Mouse (Mus musculus) urinary bladder, postnatal 36 days (tissue): ENCODE results near the gene 1700061G19Rik.
A peak's percentile ranks its signal among the peaks of the same experiment; 100 is the strongest.
"Not testable (repeated sequence)": the region's sequence is repeated elsewhere in the genome, so short reads cannot be mapped to it uniquely, and the experiment has no call there.

Experiments
- DNase-seq, 2 experiments: peaks; one replicate each; pipeline ENCODE4 v3.0.0; 2022; ENCODE audit warnings: low spot score in 2 of 2, mixed read lengths in 1 of 2

Gene 1700061G19Rik

DNA sequence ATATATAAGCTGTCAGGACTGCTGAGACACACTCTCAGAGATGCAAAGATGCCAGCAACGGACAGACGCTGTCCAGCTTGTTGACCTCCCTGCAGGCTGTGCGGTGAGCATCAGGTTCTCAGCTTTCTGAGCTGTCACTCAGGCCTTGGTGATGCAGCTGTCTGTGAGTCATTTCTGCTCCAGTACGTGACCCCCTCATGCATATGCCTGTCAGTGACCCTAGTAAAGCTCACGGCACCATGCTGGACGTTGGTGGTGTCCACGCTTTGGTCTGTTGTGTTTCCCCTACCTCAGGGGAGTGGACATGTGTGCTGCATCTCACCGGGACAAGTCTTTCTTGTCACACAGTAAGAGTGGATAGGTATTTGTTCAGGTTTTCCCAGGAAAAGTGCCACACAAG, 3.5 kb upstream of the 1700061G19Rik start:
- no peak for DNase-seq

DNA sequence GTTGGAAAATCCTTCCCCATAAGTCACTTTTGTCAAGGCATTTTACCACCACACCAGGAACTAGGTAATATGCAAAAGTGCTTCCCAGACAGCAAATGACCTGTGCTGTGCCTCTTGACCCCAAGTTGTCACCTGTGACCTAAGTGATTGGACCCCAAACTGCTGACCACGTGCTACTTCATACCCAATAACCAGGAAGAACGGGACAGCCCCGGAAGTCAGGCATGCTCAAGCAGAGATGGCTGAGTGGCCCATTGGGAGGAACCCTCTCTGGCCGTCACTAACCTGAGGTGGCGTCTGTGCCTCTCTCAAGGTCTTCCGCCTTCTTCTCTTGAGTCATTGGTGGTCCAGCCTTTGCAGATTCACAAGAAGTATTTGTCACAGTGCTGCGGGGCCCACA, 2.8 kb upstream of the 1700061G19Rik start:
- no peak for DNase-seq

DNA sequence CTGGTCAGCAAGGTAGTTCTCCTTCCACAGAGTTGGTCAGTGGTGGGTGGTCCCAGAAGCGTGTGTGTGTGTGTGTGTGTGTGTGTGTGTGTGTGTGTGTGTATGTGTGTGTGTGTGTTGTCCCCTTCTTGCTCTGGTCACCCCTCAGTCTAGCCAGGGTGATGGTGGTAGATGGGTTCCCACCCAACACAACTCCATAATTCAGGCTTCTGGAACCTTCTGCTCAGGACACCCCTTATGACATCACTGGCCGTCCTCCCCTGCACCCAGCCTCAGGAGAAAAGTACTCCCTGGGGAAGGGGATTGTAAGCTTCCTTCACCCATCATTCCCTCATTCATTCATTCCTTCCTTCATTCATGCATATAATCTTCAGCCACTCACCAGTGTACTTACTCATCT, 1.0 kb upstream of the 1700061G19Rik start, which contains the start of gene Acsbg2:
TSS of gene Acsbg2 (minus strand) at position 211 of the 400 bp plus-strand sequence.
- no peak for DNase-seq

DNA sequence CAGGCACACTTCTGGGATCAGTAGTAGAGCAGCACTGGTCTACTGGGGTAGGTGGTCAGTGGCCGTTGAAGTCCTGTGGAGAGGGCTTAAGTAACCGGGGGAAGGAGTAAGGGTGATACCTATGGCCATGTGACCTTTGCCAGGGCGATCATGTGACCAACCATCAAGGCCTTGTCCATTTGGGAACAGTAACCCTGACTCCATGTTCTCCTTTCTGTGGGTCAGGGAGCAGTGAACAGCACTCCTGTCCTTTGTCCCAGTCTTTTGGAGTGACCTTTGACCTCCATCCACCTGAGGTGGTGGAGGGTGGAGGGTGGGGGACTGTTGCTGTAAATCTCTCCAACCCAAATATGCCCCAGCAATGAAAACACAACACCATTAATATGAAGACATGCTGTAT, 1.2 kb downstream of the 1700061G19Rik start:
- DNase-seq, result no peak

DNA sequence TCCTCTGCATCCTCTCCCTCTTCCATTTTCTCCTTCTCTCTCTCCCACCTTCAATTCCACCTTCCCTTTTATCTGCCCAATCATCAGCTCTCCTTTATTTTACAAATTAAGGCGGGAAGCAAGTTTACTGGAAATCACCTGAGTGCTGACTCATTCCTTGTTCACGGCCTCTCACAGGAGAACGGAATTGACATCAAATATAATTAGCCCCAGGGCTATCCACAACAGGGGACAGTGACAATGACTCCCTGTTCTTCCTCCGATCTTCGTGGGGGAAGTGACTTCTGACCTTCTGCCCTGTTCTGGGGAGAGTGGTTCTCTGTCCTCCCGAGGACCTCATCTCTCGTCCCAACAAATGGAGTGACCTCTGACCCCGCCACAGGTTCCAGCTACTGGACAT, 1.7 kb downstream of the 1700061G19Rik start:
- DNase-seq, result no peak

DNA sequence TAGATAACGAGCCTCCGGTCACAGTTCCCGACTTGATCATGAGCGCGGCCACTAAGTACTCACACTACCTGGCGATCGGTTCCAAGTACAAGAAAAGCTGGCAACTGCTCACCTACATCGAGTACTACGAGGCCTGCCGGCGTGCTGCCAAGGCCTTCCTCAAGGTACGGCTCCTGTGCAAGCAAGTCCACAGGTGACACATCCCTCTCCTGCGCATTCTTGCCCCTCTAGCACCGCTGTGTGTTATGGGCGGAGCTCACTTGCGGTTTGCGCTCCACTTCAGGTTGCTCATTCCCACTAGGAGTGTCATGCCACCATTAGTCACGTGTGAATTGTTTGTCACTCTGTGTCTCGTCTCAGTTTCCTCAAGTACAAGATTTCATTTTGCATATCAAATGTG, 2.1 kb downstream of the 1700061G19Rik start:
- no peak for DNase-seq

DNA sequence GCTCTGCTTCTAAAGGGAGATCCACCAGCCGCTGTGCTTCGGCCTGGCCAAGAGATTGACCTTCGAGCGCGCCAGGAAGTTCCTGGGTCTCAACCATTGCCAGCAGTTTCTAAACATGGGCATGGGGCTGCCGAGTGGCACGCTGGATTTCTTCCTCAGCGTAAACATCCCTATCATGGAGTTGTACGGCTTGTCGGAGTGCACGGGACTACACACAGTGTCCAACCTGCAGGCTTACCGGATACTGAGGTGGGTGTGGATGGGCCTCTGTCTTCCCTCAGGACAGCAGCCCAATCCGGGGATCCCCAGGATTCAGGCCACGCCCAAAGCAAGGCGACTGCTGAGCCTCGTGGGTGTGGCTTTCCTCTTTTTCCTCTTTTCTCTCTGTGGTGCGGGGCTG, 8.3 kb downstream of the 1700061G19Rik start:
- DNase-seq, result peak in 1 of 2 experiments; percentile 17

DNA sequence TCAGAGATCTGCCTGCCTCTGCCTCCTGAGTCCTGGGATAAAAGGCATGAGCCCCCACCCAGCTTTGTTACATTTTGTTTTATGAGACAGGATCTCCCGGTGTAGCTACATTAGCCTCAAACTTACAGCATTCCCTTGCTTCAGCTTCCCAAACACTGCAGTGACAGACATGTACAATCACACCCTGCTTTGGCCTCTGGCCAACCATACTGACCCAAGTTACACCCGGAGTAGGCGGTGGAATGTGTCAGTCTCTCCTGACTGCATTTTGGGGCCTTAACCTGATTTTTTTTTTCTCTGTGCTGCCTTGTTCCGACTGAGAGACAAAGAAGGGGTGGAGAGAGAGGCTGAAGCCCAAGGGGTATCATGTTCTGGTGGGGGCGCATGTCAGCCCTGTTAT, 9.1 kb downstream of the 1700061G19Rik start:
- no peak for DNase-seq

DNA sequence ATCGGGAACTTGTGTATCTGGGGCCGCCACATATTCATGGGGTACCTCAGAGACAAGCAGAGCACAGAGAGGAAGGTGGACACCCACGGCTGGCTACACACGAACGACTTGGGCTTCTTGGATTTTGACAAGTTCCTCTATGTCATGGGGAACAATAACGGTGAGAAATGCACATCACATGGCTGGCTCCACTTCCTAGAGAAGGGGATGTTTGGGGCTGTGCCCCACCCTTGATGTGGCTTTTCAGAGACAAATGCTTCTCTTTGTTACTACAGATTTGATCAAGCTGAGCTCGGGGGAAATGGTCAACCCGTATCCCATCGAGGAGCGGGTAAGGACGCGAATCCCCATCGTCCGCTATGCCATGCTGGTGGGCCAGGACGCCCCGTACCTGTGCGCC, 9.5 kb downstream of the 1700061G19Rik start:
- DNase-seq, result no peak

DNA sequence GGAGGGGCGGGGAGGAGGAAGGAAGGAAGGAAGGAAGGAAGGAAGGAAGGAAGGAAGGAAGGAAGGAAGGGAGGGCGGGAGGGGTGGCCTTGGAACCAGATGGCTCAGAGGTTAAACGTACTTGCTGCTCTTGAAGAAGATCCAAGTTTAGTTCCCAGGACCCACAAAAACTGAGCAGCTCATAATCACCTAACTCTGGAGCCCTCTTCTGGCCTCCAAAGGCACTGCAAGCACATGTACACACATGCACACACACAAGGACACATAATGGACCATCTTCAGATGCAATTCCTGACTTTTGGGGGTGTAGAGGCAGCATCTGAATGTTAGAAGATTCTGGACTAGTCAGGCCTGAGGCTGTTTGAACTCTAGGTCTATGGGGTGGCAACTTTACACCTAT, 12.8 kb downstream of the 1700061G19Rik start:
- no peak for DNase-seq

DNA sequence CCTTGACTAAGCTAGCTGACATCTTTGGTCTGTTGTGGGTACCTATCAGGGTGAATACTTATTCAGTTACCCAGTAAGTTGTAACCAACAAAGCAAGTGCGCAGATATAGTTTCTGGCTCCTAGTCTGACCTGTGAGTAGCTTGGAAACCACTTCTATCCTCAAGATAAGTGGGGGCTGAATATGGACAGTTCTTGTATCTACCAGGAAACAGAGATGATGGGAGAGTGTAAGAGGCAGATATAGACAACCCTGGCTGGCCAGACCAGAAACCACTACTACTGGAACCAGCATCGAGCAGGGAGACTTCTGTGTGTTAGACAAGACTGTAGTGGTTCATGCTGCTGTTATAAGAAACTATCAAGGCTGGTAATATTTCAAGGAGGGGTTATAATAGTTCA, 14.7 kb downstream of the 1700061G19Rik start:
- DNase-seq, result no peak

DNA sequence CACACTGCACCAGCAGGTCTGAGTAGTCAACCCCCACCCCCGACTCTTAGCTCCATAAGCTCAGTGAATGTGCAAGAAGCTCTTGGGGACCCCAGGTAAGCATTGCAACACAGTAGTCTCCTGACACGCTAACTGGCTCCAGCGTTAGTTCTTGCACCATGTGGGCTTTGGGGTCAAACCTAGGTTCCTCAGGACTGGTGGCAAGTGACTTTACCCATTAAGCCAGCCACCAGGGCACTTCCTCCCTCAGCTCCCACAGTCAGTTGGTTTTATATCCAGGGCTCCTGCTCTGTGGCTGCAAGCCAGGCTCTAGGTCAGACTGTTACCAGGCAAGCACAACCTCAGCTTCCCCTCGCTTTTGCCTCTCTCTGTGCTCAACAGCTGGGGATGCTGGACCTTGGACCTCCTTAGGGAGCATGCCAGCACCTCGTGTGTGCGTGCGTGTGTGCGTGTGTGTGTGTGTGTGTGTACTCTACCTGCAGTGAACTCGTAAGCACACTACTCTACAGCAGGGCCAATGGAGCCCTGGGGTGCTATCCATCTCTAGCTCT, 20.2 kb downstream of the 1700061G19Rik start:
- no peak for DNase-seq

DNA sequence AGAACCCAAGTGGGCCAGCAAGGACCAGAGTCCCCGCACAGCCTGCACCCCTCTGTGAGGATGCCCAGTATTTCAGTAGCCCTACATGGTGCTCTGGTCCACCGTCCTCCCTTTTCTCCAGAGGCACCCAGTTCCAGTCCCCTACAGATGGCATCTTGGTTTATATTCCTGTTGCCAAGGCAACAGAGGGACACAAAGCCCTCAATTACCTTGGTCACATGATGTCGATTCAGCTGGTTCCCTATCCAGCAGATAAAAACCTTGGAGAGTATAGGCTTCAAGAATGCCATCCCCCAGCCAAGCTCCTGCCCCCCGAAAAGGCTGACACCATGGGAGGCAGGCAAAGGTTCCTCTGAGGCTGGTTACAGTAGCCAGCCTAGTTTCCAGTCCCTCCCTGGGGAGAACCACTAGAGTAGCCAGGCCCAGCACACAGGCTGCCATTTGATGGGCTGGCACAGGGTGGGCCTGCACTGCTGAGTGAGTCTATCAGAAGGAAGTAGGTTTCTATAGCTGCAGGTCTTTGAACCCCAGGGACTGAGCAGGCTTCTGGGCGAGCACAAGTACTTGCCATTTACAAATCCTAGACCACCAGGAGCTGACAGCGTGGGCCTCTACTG, 21.3 kb downstream of the 1700061G19Rik start:
- no peak for DNase-seq

DNA sequence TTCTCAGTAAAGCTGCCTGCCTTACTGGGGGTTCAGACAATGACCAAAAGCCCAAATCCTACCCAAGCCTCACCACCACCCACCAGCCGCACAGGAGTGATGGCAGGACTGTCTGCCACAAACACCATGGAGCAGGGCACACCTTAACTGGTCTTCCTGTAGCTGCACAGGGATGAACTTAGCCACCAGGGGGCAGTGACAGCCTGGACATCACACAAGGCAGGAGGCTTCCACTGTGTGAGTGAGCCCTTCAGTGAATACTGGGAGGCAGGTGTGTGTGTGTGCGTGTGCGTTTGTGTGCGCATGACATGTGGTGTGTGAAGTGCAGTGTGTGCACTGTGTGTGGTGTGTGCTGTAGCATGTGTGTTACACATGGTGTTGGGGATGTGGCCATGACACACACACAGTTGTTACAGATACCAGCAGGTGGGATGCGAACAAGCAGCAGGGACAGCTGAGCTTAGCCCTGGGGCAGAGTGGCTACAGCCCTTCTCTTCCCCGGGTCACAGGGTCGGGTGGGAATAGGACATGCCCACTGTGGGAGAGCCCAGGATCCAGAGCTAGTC, 22.4 kb downstream of the 1700061G19Rik start:
- DNase-seq, result peak; percentile 79 to 80

DNA sequence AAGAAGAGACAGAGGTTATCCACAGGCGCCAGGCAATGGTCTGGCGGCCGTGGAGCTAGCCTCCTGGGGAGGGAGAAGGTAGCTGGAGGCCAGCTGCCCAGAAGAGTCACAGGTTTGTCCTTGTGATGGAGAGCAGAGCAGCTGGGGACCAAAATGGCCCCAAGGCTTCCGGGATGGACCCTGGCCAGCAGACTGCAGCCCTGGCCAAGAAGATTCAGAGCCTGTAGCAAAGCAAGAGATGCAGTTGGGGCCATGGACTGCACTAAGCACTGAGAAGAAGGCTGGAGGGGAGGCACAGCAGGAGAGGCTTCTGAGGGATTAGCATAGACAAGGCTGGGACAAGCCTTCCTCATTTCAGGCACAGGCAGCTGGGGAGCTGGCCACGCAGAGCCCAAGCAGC, 27.4 kb downstream of the 1700061G19Rik start:
- no peak for DNase-seq

DNA sequence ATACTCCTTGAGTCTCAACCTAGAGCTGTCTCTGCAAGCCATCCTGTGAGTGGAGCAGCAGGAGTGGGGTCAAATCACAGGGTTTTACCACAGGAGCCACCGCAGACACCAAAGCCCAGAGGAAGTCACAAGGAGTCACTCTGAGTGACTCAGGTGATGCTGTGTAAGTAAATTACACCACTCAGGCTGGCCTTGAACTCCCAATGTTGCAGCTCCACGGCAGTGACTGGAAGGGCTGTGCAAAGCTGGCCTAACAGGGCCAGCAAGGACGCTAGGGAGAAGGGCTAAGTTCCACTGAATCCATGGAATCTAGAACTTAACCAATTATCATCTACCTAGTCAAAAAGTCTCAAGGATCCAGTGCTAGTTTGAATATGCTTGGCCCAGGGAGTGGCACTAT, 30.9 kb downstream of the 1700061G19Rik start:
- DNase-seq, result no peak

DNA sequence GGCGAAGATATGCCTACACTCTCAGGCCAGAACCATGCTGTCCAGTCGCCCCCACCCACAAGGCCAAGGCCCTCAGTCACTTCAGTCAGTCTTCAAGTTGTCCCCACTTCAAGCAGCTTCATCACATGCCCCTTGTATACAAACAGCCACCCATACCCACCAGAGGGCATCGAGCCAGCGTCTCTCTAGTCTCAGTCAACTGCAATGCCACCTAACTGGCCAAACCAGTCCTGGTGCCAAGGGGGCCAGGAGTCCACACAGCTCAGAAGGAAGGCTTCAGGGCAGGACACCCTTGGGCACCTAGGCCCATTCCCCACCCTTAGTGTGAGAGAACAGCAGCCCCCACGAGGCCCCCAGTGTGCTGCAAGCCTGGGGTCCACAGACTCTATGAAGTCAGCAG, 31.8 kb downstream of the 1700061G19Rik start:
- peak; percentile 88 for DNase-seq

DNA sequence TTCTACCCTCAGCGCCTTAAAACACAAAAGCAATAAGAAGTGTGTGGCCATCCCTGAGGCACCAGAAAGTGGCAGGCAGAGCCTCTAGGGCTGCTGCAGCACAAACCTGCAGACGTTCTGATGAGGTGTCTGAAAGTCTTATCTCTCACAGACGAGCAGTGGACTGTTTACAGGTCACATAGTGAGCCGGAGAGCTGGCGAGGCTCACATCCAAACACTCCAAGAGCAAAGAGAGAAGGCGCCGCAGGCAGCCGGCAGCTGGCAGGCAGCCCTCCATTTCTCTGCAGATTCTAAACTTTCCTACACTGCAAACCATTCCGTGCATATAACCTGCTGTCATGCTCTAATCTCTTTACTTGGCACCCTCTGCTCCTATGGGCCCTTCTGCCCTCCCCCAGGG, 32.6 kb downstream of the 1700061G19Rik start:
- DNase-seq, result no peak

DNA sequence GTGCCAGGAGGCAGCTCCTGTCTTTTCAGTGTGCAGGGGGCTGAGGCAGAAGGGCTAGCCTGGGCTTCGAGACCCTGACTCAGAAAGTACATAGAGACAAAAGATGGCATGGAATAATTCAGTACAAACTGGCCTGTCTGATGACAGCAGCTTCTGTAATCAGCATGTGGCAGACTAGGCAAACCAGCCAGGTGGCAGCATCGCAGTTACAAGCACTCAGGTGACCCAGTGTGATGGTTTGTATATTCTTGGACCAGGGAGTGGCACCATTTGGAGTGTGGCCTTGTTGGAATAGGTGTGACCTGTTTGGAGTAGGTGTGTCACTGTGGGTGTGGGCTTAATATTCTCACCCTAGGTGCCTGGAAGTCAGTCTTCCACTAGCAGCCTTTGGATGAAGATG, 34.5 kb downstream of the 1700061G19Rik start:
- DNase-seq, result not testable (repeated sequence)

DNA sequence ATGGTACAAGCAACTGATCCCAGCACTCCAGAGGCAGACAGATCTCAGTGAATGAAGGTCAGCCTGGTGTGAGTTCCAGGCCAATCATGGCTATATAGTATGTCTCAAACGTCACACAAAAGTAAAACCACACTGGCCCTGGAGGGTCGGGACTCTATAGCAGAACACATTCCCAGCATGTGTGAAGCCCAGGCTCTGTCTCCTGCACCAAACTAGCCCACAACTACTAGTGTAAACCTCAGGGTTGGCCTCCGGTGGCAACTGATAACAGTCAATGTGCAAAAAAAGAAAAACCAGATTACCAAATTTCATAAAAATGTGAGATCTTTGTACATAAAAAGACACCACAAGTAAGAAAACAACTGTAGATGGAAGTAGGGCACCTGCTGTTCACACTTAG, 37.7 kb downstream of the 1700061G19Rik start:
- DNase-seq, result no peak

DNA sequence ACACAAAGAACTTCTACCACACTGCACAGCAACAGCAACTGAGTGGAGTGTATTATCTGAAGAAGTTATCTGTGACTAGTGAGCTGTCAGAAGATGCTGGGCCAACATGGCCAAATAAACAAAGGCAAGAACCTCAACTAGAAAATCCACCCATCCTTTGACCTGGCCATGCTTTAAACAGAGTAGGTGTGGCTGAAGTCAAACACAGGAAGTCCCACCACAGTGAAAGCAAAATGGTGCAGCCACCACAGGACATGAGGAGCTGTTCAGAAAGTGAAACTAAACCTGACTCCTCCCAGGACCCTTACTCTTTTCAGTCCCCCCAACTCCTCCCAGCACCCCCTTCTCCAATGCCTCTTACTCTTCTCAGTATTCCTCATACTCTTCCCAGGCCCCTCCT, 38.2 kb downstream of the 1700061G19Rik start:
- DNase-seq, result no peak

DNA sequence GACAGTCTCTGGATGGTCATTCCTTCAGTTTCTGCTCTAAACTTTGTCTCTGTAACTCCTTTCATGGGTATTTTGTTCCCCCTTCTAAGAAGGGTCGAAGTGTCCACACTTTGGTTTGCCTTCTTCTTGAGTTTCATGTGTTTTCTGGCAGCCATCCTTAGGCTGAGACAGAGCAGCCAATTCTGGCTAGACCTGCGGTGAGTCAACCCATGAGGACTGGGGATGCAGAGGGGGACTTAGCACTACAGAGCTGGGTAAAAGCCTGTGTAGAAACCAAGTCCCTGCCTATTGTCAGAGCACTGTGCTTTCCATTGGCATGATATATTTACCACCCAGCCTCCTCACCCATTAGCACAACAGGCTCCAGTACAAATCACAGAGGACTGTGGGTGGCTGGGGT, 41.9 kb downstream of the 1700061G19Rik start:
- no peak for DNase-seq

DNA sequence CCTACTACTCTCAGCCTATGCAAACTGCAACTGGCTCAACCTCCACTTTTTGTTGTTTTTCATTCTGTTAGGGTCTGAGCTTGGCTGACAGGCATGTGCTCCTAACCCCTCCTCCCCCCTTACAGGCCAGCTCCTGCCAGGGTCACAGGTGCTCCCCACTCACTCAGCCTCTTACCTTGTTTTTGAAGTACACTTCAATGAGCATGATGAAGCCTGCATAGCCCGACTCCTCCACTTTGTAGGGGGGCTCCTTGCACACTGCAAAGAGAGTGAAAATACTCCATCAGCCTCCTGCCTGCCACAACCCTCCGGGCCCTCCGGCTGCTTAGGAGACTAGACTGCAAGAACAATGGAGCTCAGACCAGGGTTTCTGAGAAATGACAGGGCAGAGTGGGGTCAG, 44.4 kb downstream of the 1700061G19Rik start:
- DNase-seq, result no peak

DNA sequence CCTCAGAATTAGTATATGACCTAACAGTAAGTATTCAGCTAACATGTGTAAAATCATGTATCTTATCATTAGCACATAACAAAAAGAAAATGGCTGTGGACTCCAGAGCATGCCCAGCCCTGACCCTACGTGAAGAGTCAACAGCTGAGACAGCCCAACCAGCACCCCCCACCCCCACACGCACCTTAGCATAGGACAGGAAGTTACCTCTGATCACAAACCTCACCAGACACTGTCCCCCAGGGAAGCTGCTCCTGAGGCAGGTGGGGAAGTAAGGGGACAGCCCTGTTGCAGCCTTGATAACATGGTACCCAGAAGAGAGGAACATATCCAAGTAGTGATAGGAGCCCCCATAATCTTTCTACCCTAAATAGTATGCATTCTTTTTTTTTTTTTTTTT, 50.7 kb downstream of the 1700061G19Rik start:
- no peak for DNase-seq
